In genomic region chr4:32365144-32365907, GRCm38 (mm10) we compare ENCODE assay signal across 7 mouse cellular contexts.
DNase-seq lines count a peak whose midpoint lies in the region; ATAC-seq lines count a peak whose summit lies in the region.

No protein-coding gene starts in this region.

- no peak for DNase-seq in lung, postnatal 14 days
- DNase-seq in induced T-regulatory cell, adult 2 months (ENCODE audit: low read depth) = peak; percentile 51
- DNase-seq in urinary bladder, adult 18-20 months (ENCODE audit: low spot score in 2 of 2) = no peak

- H3K36me3 ChIP-seq in lung, embryonic 16.5 days (ENCODE audit: control insufficient read depth, insufficient read depth, low read length) = no peaks in the 10 kb centered on the region
- H3K36me3 ChIP-seq in forebrain, embryonic 12.5 days (replicated peaks) = no peaks in the 10 kb centered on the region
- no peaks in the 10 kb centered on the region for H3K36me3 ChIP-seq in neural tube, embryonic 14.5 days (ENCODE audit: control insufficient read depth, insufficient read depth, low read length)
- no peaks in the 10 kb centered on the region for H3K36me3 ChIP-seq in kidney, embryonic 14.5 days (ENCODE audit: control insufficient read depth, insufficient read depth, low read length)

- 38% methylated on average over 13 of the region's 13 CpGs for WGBS in lung, embryonic 16.5 days
- 48% methylated on average over 13 of the region's 13 CpGs for WGBS in forebrain, embryonic 12.5 days
- 28% methylated on average over 13 of the region's 13 CpGs for WGBS in neural tube, embryonic 14.5 days
- 62% methylated on average over 13 of the region's 13 CpGs for WGBS in kidney, embryonic 14.5 days

- no peak overlapping the region for H3K9ac ChIP-seq in lung, embryonic 16.5 days (ENCODE audit: low read length)
- H3K9ac ChIP-seq in forebrain, embryonic 12.5 days = no peak overlapping the region; the same call in 1 of the 2 replicates
- peak overlapping the region; percentile 28; the same call in 1 of the 2 replicates for H3K9ac ChIP-seq in neural tube, embryonic 14.5 days (replicated peaks; ENCODE audit: low read depth, low read length)
- no peak overlapping the region for H3K9ac ChIP-seq in kidney, embryonic 14.5 days (ENCODE audit: low read depth, low read length)

- H3K4me3 ChIP-seq in lung, embryonic 16.5 days (ENCODE audit: low read length) = no peak overlapping the region
- H3K4me3 ChIP-seq in forebrain, embryonic 12.5 days (replicated peaks) = no peak overlapping the region
- H3K4me3 ChIP-seq in neural tube, embryonic 14.5 days (ENCODE audit: low read depth, low read length) = no peak overlapping the region
- H3K4me3 ChIP-seq in kidney, embryonic 14.5 days (ENCODE audit: low read length) = no peak overlapping the region

- 0 out of 2 replicates have a peak, but pooled peaks have one; percentile 18 for ATAC-seq in lung, embryonic 16.5 days (ENCODE audit: low read depth)
- no peak for ATAC-seq in forebrain, embryonic 12.5 days (ENCODE audit: low FRiP score)
- ATAC-seq in neural tube, embryonic 14.5 days (ENCODE audit: low read depth) = no peak
- ATAC-seq in kidney, embryonic 14.5 days (ENCODE audit: low FRiP score, low TSS enrichment) = no peak

- peaks cover 23% of the 10 kb centered on the region for H3K4me1 ChIP-seq in lung, embryonic 16.5 days (replicated peaks; ENCODE audit: control insufficient read depth, insufficient read depth, low read length)
- H3K4me1 ChIP-seq in forebrain, embryonic 12.5 days = peaks cover 44% of the 10 kb centered on the region
- peaks cover 36% of the 10 kb centered on the region for H3K4me1 ChIP-seq in neural tube, embryonic 14.5 days (ENCODE audit: control insufficient read depth, insufficient read depth, low read length)
- H3K4me1 ChIP-seq in kidney, embryonic 14.5 days (ENCODE audit: control insufficient read depth, insufficient read depth, low read length) = 0 out of 2 replicates have a peak, but pooled peaks cover 3% of the 10 kb centered on the region

- no peak overlapping the region for H3K27ac ChIP-seq in lung, embryonic 16.5 days (ENCODE audit: low read length)
- peak overlapping the region; percentile 59 for H3K27ac ChIP-seq in forebrain, embryonic 12.5 days
- peak overlapping the region; percentile 60 for H3K27ac ChIP-seq in neural tube, embryonic 14.5 days (ENCODE audit: low read depth, low read length)
- no peak overlapping the region for H3K27ac ChIP-seq in kidney, embryonic 14.5 days (ENCODE audit: low read depth, low read length)

- no peak overlapping the region; the same call in 1 of the 2 replicates for H3K4me2 ChIP-seq in lung, embryonic 16.5 days (ENCODE audit: low read depth, low read length)
- no peak overlapping the region for H3K4me2 ChIP-seq in forebrain, embryonic 12.5 days
- no peak overlapping the region for H3K4me2 ChIP-seq in neural tube, embryonic 14.5 days (ENCODE audit: low read depth, low read length)
- H3K4me2 ChIP-seq in kidney, embryonic 14.5 days (replicated peaks; ENCODE audit: low read depth, low read length) = no peak overlapping the region

- no peaks in the 10 kb centered on the region for H3K9me3 ChIP-seq in lung, embryonic 16.5 days (ENCODE audit: control insufficient read depth, low read length)
- H3K9me3 ChIP-seq in forebrain, embryonic 12.5 days = no peaks in the 10 kb centered on the region
- H3K9me3 ChIP-seq in neural tube, embryonic 14.5 days (ENCODE audit: control insufficient read depth, low read length) = no peaks in the 10 kb centered on the region
- no peaks in the 10 kb centered on the region for H3K9me3 ChIP-seq in kidney, embryonic 14.5 days (ENCODE audit: control insufficient read depth, low read length)

- no peaks in the 10 kb centered on the region for H3K27me3 ChIP-seq in lung, embryonic 16.5 days (ENCODE audit: control insufficient read depth, insufficient read depth, low read depth, low read length)
- H3K27me3 ChIP-seq in forebrain, embryonic 12.5 days = no peaks in the 10 kb centered on the region
- no peaks in the 10 kb centered on the region for H3K27me3 ChIP-seq in neural tube, embryonic 14.5 days (ENCODE audit: control insufficient read depth, insufficient read depth, low read length)
- H3K27me3 ChIP-seq in kidney, embryonic 14.5 days (ENCODE audit: control insufficient read depth, insufficient read depth, low read length) = no peaks in the 10 kb centered on the region

Comparison
In these comparisons a context has a peak if more than half of its experiments do, and no peak if none do; other contexts are left out.
1. H3K27ac ChIP-seq: peak in forebrain, embryonic 12.5 days (single experiment) and neural tube, embryonic 14.5 days (single experiment); none in lung, embryonic 16.5 days (single experiment) and kidney, embryonic 14.5 days (single experiment).